Mouse (Mus musculus): Measurements from ENCODE around the gene 4930402F06Rik. TPM values are rescaled to one million over a fixed set of nuclear protein-coding genes. Genes with fewer than 3 reads are reported as not detected.

4930402F06Rik gene
- total RNA-seq, 1 experiment from 2014 or later: not detected

DNA sequence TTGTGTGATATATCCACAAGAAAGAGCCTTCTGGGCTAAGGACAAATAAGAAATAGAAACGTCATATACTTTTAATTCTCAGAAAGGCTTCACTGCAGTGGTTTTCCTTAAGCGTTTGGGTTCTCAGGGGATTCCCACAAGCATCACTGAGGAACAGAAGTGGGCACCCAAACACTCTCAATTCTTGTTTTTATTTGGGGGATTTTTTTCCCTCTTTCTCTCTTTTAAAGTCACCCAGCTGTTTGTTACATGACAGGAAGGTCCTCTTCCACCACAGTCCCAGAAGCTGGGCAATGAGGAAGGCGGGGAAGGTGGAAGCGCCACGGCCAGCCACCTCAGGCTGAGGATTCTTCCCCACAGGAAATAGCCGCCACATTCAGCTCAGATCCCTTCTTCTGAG, 19.5 kb upstream of the 4930402F06Rik start:
- no peak for DNase-seq

DNA sequence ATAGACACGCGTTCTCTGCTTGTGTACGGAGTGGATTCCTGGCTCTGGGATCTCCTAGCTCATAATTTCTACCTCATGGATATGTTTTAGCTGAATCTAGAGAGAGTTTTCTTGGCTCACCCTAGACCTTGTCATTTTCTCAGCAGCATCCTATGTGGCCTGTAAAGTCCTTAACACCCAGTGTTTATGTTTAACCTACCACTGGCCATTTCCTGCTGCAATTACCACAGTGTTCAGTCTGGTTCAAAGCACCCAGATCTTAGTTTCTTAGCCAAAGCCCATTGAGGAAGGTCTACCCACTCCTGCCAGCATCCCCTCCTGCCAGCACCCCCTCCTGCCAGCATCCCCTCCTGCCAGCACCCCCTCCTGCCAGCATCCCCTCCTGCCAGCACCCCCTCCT, 15.8 kb upstream of the 4930402F06Rik start:
- no peak for DNase-seq

DNA sequence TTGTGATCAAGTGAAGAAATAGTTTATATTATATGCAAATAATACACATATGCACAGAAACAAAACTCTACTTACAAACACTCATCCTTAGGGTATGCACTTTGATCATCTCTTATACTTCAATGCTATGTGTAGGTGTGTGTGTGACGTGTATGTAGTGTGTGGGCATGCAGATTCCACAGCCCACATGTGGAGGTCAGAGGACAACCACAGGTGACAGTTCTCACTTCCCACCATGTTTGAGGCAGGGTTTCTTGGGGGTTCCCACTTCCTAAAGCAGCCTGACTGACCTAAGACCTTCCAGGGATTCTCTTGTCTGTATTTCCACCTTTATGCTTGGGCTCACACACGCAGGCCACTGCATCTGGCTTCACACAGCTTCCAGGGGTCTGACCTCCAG, 15.3 kb upstream of the 4930402F06Rik start:
- no peak for DNase-seq

DNA sequence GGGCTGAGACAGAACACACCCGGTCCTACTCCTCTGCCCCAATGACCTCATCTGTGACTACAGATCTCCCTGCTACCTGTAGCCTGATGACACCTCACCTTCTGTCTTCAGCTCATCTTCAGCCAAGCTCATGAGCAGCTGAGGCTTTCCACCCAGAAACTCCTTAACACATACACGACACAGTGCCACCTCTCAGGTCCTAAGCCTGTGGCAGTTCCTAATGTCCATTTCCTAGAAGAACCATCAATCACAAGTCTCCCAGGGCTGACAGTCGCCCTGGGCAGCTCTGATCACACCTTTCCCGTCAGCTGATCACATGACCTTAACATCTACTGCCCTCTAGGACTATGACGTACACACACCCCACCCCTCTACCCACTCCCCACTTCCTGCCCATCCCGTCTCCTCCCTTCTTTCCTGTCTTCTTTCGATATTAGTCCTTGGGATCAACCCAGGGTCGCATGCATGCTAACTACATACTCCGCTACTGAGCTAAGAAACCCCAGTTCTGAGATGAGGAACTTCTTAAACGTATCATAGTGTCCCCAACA, 14.7 kb upstream of the 4930402F06Rik start:
- no peak for DNase-seq

DNA sequence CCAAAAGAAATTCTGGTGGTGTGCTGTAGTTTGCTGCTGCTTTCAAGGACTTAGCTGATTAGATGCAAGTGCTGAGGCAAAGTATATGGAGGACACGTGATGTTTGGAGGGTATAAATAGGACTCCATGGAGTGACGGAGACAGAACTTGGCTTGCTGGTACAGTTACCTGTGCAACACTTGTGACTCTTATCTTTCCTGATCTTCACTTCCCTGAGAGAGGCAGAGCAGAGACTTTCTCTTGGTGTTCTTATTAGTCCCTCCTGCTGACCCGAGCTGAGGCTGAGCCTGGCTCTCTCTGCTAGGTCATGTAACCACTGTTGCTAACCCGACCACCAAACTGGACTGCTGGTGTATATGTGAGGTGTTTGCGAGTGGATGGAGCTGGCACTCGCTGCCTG, 12.5 kb upstream of the 4930402F06Rik start:
- no peak for DNase-seq

DNA sequence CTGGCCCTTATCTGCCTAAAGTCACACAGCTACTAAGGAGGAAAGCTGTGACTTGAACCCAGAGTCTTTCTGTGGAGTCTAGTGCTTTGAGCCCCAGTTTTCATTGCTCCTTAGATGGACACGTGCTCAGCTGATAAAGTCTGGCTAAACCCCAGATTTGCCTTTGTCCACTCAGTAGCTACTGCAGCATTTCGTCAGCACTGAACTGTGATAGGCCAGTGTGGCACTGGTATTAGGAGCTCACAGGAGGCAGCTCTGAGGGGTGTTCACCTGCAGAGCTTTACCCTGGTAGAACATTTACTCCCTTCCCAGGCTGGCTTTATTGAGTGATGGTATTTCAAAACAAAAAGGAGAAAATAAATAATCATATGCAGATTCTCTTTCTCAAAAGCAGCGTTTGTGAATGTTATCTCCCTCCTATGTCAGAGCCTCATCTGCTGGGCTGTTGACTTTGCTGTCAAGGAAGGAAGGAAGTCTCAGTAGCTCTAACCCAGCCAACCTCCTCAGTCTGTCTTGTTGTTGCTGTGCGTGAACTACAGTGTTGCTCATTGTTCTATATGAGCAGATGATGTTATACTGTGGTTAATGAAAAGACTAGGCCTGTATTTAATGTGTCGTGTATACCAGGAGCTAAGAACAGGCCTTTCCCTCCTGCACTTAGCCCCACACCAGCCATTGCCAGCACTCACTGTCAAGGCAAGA, 11.6 kb upstream of the 4930402F06Rik start:
- no peak for DNase-seq

DNA sequence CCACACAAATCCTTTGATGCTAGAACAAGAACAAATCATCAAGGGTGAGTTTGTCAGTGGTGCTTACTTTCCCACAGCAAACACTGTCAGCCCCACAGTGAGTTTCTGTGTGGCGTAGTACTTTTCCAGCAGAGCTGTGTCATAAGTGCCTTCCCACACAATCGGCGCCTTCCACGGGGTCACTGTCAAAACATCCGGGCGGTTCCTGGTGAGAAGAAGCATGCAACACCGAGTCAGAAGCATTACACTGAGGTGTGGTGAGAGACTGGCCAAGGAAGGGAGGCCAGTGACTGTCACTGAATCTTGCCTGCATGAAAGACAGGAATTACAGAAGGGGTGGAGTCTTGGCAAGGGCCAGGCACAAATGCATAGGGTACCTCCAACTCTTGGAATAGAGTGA, 10.9 kb upstream of the 4930402F06Rik start:
- no peak for DNase-seq

DNA sequence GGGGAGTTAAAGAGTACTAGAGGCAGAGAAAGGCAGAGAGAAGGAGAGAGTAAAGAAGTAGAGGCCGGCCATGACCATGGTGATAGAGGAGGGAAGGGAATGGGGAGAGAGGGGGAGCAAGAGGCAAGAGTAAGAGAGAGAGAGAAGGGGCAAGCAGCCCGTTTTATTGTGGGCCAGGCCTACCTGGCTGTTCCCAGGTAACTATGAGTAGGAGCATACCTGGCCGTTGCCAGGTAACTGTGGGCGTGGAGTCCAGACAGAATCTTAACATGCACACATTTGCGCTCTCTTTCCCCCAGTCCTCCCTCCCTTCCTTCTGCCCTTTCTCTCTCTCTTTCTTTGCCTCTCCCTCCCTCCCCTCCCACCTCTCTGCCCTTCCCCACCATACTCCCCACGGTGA, 10.3 kb upstream of the 4930402F06Rik start:
- no peak for DNase-seq

DNA sequence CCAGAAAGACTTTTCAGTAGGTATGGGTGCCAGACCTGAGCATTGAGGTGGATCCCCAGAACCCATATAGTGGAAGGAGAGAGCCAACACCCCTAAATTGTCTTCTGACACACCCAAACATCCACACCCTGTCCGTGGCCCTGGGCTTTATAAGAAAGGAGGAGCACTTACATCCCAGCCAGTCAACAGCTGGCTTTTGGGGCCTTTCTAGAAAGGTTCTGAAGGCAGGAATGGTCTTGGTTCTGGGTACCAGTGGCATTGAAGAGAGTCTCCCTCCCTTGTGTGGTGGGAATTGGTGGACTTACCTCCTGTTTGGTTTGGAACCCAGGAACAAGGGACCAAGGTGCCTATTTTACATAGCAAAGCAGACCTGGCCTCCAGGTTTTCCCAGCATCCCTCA, 9.6 kb upstream of the 4930402F06Rik start:
- no peak for DNase-seq

DNA sequence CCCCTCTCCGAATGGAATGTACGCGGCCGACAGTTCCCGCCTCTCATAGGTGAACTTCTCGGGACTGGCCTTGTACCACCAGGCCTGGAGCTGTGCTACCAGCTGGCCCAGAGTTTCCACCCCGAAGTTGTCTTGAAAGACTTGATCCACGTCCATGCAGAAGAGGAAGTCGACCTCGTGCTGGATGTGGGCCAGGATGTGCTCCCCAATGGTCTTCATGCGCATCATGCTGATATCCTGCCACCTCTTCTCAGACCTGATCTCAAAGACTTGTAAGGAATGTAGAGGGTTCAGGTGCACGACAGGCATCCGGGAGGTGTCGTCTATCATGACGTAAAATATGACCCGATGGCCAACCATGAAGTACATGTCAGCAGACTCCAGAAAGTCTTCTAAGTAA, 5.4 kb upstream of the 4930402F06Rik start:
- DNase-seq: no peak

DNA sequence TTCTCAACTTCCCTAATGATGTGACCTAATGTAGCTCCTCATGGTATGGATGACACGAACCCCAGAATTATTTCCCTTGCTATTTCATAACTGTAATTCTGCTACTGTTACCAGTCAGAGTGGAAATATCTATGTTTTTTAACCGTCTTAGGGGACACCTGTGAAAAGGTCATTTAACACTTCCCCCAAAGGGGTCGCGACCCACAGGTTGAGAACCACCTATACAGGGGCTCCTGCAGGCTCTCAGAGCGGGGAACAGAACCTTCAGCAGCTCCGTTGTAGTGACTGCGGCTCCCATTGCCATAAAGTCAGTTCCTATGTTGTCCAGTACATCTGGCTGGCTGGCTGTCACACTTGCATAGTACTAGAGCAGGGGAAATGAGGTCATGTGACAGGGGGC, 3.8 kb upstream of the 4930402F06Rik start:
- DNase-seq: no peak

DNA sequence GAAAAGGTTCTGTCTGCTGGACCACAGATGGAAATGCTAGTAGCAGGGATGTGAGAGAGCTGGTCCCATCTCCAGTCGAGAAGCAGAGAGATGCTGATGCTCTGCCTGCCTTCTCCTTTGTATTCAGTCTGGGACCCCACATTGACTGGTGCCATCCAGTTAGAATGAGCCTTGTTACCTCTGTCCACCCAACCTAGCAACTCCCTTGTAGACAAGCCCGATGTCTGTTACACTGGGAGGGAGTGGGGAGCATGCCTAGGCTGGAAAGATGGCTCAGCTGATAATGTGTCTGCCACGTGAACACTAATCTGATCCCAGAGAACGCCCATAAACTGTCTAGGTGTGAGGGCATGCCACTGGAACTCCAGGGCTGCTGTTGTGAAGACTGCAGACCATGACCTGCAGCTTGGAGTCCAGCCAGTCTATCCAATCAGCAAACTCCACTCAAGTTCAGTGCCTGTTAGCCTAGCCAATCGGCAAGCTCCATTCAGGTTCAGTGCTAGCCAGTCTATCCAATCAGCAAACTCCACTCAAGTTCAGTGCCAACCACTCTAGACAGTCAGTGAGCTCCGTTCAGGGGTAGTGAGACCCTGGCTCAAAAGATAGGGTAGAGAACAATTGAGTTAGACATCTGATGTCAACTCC, 1.3 kb upstream of the 4930402F06Rik start:
- DNase-seq: no peak

DNA sequence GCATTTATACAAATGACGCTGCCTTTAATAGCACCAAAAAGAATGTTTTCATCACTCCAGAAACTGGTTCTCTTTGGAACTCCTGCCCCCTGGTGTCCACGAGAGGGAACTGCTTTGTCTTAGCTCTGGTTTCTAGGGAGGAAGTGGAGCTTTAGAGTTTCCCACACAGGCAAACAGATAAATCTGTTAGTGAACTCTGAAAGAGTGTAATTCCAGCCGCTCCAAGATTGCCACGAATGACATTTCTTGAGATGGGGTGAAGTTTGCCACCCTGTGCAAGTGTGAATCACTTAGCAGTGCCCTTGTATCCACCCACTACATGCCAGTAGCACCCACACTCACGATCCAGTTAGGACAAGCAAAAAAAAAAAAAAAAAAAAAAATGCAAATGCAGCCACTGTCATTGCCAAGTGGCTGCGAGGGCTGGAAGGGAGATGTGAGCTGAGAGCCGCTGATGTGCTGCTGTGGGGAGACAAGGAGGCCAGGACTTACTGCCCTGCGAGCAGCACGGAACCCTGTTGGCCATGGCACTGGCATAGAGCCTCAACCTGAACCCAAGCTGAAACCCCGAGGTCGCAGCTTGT, 707 bp upstream of the 4930402F06Rik start:
- peak; percentile 72 for DNase-seq

DNA sequence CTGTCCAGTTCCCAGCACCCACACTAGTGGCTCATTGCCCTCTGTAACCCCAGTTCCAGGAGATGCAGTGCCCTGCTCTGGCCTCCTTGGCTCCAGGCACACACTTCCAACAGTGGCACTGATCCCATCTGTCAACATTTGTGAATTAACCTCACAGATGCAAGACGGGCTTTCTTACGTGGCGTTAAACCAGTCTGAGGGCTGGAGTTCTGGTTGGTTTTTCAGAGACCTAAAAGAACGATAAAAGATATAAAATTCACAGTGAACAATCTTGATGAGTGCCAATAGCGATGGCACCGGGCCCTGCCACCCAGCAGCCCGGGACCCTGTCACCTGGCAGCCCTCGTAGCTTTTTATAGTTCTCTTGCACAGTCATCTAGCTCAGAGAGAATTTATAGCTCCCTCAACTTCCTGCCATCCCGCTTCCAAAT, 11.5 kb downstream of the 4930402F06Rik start:
- DNase-seq: peak; percentile 46

DNA sequence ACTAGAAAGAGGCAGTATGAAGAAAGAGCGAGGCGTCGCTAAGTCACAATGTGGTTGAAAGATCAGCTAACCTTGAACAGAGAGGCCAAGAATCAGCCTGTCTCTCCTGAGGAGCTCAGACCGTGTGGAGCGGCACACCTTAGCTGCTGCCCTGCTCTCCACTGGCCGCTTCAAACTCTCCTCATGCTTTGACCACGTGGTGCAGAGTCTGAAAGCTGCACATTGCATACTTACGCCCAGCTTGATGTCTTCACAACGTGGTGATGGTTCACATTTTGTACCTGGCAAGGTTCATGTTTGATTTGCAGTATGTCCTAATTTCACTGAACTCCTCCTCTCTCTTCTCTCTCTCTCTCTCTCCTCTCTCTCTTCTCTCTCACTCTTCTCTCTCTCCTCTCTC, 17.7 kb downstream of the 4930402F06Rik start:
- no peak for DNase-seq

DNA sequence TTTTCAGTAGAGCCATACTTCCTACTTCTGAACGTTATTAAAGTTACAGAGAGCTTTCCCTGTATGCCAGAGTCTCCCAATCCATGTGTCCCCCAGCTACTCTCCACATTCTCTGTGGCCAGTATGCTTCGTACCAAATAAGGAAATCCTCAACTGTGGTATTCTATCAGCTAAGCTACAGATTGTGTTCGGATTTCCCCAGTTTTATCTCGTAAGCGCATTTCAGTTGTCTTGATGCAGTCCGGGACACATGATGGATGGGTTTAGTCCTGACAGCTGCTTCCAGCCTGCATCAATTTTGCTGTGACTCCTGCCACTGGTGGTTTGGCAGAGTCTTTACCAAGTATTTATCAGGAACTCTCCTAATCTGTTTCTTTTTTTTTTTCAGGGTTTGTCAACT, 19.4 kb downstream of the 4930402F06Rik start:
- DNase-seq: no peak

DNA sequence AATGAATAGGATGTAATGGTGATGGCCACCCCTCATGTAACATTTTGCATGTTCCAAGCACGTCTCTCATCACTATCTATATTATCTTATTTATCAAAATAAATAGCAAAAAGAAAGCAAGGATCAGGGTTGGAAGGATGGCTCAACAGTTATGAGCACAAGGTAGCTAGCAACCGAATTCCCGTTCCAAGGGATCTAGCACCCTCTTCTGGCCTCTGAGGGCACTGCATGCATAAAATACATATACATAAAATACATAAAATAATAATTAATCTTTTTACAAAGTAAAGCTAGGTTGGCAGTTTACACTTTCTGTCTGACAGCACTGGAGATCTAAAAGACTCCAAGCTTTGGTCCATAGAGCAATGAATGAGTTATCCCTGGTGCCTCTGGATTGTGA, 24.0 kb downstream of the 4930402F06Rik start:
- DNase-seq: peak; percentile 48

DNA sequence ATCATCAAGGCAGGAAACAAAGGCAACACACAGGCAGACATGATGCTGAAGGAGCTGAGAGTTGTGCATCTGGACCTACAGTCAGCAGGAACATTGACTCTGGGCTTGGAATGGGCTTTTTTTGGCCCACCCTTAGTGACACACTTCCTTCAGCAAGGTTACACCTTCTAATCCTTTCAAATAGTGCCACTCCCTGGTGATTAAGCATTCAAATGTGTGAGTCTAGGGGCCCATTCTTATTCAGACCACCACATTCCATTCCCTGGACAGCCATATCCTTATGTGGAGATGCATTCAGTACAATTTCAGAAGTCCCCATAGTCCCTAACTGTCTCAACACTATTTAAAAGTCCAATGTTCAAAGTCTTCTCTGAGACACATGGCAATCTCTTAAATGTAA, 26.3 kb downstream of the 4930402F06Rik start:
- DNase-seq: no peak

DNA sequence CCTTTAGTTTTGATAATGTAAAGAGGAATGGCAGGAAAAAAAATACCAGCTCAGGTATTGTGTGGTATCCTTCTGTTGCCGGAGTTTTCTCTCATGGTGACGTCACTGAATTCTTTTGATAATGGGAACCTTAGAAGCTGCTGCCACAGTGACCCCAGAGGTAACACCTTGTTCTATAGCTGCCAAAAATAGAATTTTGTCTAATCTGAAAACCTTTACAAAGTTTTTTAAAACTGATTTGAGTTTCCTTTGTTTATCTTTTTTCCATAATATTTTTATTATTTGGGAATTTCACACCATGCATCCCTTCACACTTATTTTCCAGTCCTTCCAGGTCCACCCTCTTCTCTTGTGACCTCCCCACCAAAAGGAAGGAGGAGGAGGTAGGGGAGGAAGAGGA, 29.3 kb downstream of the 4930402F06Rik start, which contains the start of gene 4930568D16Rik:
Gene 4930568D16Rik (minus strand): TSS at position 101 of the 400 bp plus-strand sequence.
- DNase-seq: no peak

DNA sequence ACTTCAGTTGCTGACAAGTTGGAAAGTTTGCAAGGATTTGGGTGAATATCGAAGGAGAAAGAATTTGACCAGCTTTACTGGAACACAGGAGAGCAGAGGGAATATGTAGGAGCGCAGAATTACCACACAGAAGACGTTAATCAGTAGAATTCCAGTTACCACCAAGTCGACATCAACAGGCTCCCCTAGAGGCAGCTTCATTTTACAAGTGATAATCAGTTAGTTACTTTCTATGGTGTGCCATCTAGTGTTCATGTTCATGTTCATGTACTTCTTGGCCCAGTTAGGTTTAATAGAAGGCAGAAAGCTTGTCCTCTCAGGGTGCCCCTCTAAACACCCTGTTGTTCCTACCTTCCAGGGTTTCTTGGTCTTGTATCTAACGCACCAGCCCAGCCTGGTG, 47.8 kb downstream of the 4930402F06Rik start:
- DNase-seq: no peak

DNA sequence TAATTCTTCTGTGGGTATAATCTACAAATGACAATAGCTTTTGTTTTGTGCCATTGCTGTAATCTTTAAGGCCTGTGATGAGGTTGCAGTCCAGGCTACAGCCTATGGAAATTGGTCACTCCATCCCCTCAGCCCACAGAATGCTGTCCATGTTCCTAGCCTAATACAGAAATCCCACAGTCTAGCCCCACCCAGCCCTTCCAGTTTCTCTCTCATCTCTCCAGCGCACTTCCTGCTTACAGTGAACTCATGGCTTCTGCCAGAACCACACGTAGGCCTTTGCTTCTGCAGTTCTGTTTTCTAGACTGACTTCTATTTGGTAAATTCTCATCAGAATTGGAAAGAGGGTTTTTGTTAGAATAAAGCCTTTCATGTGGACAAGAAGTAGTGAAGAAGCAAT, 51.0 kb downstream of the 4930402F06Rik start:
- DNase-seq: no peak

DNA sequence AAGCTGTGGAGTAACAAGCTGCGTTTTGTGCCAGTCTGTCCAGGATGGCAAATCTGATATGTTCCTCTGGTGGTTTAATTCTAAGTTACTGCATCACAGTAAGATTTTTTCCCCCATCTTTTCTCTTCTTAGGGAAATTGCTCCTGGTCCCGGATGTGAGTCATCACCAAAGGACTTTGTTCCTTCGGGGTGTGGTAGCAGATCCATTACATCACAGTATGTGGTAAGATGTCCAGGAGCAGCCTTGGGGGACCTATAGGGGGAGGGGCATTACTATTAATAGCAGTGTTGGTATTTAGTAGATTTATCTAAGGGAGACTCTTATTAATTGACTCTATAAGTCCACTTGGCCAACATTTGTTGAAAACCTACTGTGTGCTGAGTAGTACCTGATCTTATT, 54.4 kb downstream of the 4930402F06Rik start:
- peak; percentile 24 for DNase-seq

DNA sequence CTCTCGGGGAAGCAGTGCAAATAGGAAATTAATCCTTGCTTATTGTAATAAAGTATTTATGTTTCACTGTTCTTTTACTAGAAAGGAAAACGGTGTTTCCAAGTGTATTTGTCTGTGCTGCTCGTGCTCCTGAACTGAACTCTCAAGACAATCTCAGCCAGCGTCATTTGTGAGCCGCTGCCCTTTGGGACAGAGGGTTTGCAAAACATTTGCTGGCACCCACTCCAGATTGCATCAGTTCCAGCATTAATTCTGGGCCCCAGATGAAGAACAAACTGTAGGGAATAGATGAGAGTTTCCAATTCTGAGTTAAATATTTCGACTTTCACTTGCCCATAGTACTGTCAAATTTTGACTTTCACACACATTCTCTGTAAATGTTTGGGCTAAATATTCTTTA, 58.3 kb downstream of the 4930402F06Rik start:
- peak; percentile 75 for DNase-seq
